Comparison of ENCODE assay signal across 9 mouse cellular contexts in the genomic region with DNA sequence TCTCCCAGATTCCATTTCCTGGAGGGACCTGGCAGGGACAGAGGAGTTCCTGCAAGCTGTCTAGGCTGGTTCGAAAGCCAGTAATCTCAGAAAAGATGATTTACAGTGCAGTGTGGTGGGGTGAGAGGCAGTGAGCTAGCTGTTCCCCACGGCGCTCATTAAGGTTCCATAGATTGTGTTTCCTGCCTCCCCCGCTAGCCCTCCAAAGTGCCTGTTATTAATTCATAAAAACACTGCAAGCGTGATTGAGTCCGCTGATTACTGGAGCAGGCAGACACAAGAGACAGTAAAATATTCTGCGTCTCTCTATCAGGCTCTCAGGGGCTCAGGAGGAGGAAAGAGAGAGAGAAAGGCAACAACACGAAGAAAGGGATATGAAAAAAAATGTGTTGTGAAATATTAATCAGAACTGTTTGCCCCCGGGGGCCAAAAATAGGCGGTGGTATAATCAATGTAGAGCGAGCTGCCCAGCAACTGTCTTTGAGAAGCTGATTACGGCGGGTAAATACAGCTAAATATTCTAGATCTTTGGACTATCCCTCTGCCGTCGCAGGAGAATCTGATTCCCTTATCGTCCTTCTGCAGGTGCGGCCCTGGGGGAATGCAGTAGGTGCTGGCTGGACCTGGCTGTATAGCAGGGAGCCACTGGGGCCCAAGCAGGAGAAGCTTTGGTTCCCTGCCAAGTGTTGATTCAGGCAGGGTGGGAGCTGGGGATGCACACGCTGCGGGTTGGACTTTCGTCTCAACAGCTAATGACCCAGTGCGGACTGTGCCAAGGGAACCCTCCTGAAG.
DNase-seq lines count a peak whose midpoint lies in the region; ATAC-seq and TF ChIP-seq lines count a peak whose summit lies in the region.
"Had no signal": no experiment of that assay in that cellular context is flagged by ENCODE, and none has a peak within 500 bp of the region (broad histone marks: within the 10 kb centered on the region; RNA-seq: fewer than 3 reads in every experiment).

No protein-coding gene starts in this region.

- no peak overlapping the region for H3K4me3 ChIP-seq in kidney, embryonic 14.5 days (ENCODE audit: low read length)
- H3K4me3 ChIP-seq in hindbrain, embryonic 16.5 days (ENCODE audit: low read length), result no peak overlapping the region
- no peak overlapping the region for H3K4me3 ChIP-seq in limb, embryonic 14.5 days (replicated peaks; ENCODE audit: low read length)
- H3K4me3 ChIP-seq in stomach, embryonic 15.5 days (replicated peaks), result no peak overlapping the region

- no peak overlapping the region for H3K9ac ChIP-seq in kidney, embryonic 14.5 days (ENCODE audit: low read depth, low read length)
- H3K9ac ChIP-seq in hindbrain, embryonic 16.5 days (ENCODE audit: low read depth, low read length), result 0 out of 2 replicates have a peak overlapping the region, but pooled peaks have one; percentile 17
- 0 out of 2 replicates have a peak overlapping the region, but pooled peaks have one; percentile 12 for H3K9ac ChIP-seq in limb, embryonic 14.5 days (ENCODE audit: low read depth, low read length, severe bottlenecking)
- no peak overlapping the region for H3K9ac ChIP-seq in stomach, embryonic 15.5 days

- no peak for DNase-seq in kidney, adult 8-10 months
- peak; percentile 50 for DNase-seq in limb, embryonic 14.5 days (ENCODE audit: low spot score)
- no peak for DNase-seq in testis, postnatal 10 days (ENCODE audit: low spot score)
- no peak for DNase-seq in frontal cortex, postnatal 36 days (ENCODE audit: low spot score in 2 of 2)
- no peak for DNase-seq in urinary bladder, adult 18-20 months (ENCODE audit: low spot score in 2 of 2)
- DNase-seq: B cell, adult 2 months had no signal

- H3K4me1 ChIP-seq in kidney, embryonic 14.5 days (ENCODE audit: control insufficient read depth, insufficient read depth, low read length), result peaks cover 13% of the 10 kb centered on the region
- peaks cover 9% of the 10 kb centered on the region for H3K4me1 ChIP-seq in hindbrain, embryonic 16.5 days (ENCODE audit: control insufficient read depth, insufficient read depth, low read depth, low read length)
- peaks cover 21% of the 10 kb centered on the region for H3K4me1 ChIP-seq in limb, embryonic 14.5 days (ENCODE audit: control insufficient read depth, insufficient read depth, low read length)
- H3K4me1 ChIP-seq in stomach, embryonic 15.5 days, result peaks cover 6% of the 10 kb centered on the region; the same call in 1 of the 2 replicates

- no peaks in the 10 kb centered on the region for H3K36me3 ChIP-seq in kidney, embryonic 14.5 days (ENCODE audit: control insufficient read depth, insufficient read depth, low read length)
- H3K36me3 ChIP-seq in hindbrain, embryonic 16.5 days (ENCODE audit: control insufficient read depth, insufficient read depth, low read length), result no peaks in the 10 kb centered on the region
- no peaks in the 10 kb centered on the region for H3K36me3 ChIP-seq in limb, embryonic 14.5 days (ENCODE audit: control insufficient read depth, insufficient read depth, low read length)
- H3K36me3 ChIP-seq in stomach, embryonic 15.5 days, result no peaks in the 10 kb centered on the region

- 37% methylated on average over 21 of the region's 21 CpGs for WGBS in kidney, embryonic 14.5 days
- WGBS in hindbrain, embryonic 16.5 days, result 40% methylated on average over 21 of the region's 21 CpGs
- 40% methylated on average over 21 of the region's 21 CpGs for WGBS in limb, embryonic 14.5 days
- 50% methylated on average over 21 of the region's 21 CpGs for WGBS in stomach, embryonic 15.5 days

- TF ChIP-seq POLR2A in limb, embryonic 14.5 days (IDR thresholded peaks at IDR 0.05; ENCODE audit: borderline replicate concordance, extremely low read depth, insufficient read depth, insufficient read length), result no peak

- no peaks in the 10 kb centered on the region for H3K27me3 ChIP-seq in kidney, embryonic 14.5 days (ENCODE audit: control insufficient read depth, insufficient read depth, low read length)
- no peaks in the 10 kb centered on the region; the same call in 1 of the 2 replicates for H3K27me3 ChIP-seq in hindbrain, embryonic 16.5 days (replicated peaks; ENCODE audit: control insufficient read depth, insufficient read depth, low read length)
- no peaks in the 10 kb centered on the region for H3K27me3 ChIP-seq in limb, embryonic 14.5 days (ENCODE audit: control insufficient read depth, insufficient read depth, low read length)
- no peaks in the 10 kb centered on the region for H3K27me3 ChIP-seq in stomach, embryonic 15.5 days (replicated peaks)

- ATAC-seq in kidney, embryonic 14.5 days (ENCODE audit: low FRiP score, low TSS enrichment), result 0 out of 2 replicates have a peak, but pooled peaks have one; percentile 20
- ATAC-seq in hindbrain, embryonic 16.5 days, result peak; percentile 75
- no peak for ATAC-seq in limb, embryonic 14.5 days (ENCODE audit: low FRiP score, low read depth)
- ATAC-seq in stomach, embryonic 15.5 days (ENCODE audit: insufficient read depth, low FRiP score, low read depth), result peak; percentile 87

- H3K4me2 ChIP-seq in kidney, embryonic 14.5 days (replicated peaks; ENCODE audit: low read depth, low read length), result no peak overlapping the region
- H3K4me2 ChIP-seq in hindbrain, embryonic 16.5 days (ENCODE audit: low read length), result no peak overlapping the region
- H3K4me2 ChIP-seq in limb, embryonic 14.5 days (replicated peaks; ENCODE audit: low read depth, low read length, severe bottlenecking), result no peak overlapping the region
- H3K4me2 ChIP-seq in stomach, embryonic 15.5 days, result no peak overlapping the region

- H3K9me3 ChIP-seq in kidney, embryonic 14.5 days (ENCODE audit: control insufficient read depth, low read length), result no peaks in the 10 kb centered on the region
- no peaks in the 10 kb centered on the region for H3K9me3 ChIP-seq in hindbrain, embryonic 16.5 days (ENCODE audit: control insufficient read depth, low read length)
- peaks cover 5% of the 10 kb centered on the region; the same call in 1 of the 2 replicates for H3K9me3 ChIP-seq in limb, embryonic 14.5 days (ENCODE audit: control insufficient read depth, low read length)
- H3K9me3 ChIP-seq in stomach, embryonic 15.5 days, result no peaks in the 10 kb centered on the region

- no peak overlapping the region for H3K27ac ChIP-seq in kidney, embryonic 14.5 days (ENCODE audit: low read depth, low read length)
- peak overlapping the region; percentile 21; the same call in 1 of the 2 replicates for H3K27ac ChIP-seq in hindbrain, embryonic 16.5 days (ENCODE audit: low read depth, low read length)
- no peak overlapping the region for H3K27ac ChIP-seq in limb, embryonic 14.5 days (replicated peaks; ENCODE audit: low read depth, low read length)
- peak overlapping the region; percentile 40; the same call in 1 of the 2 replicates for H3K27ac ChIP-seq in stomach, embryonic 15.5 days

Comparison
In these comparisons a context has a peak if more than half of its experiments do, and no peak if none do; other contexts are left out.
1. H3K27ac ChIP-seq: peak in hindbrain, embryonic 16.5 days (single experiment) and stomach, embryonic 15.5 days (single experiment); none in kidney, embryonic 14.5 days (single experiment) and limb, embryonic 14.5 days (single experiment).
2. H3K9ac ChIP-seq: peak in hindbrain, embryonic 16.5 days (single experiment) and limb, embryonic 14.5 days (single experiment); none in kidney, embryonic 14.5 days (single experiment) and stomach, embryonic 15.5 days (single experiment).